Mouse (Mus musculus) midbrain, embryonic 10.5 days (tissue): ENCODE results near the gene Myom1. TPM values are rescaled to one million over a fixed set of nuclear protein-coding genes. Genes with fewer than 3 reads are reported as not detected.

Experiments
- DNase-seq: peaks from one replicate; pipeline ENCODE4 v3.0.0-alpha.2; 2017; ENCODE audit warnings: low spot score
- H3K27ac ChIP-seq: fragments of 300-500 bp; sonication (generic); replicated peaks from 2 replicates; pipeline ENCODE4 v1.5.1; 2016; ENCODE audit warnings: mild to moderate bottlenecking
- H3K27me3 ChIP-seq: fragments of 300-500 bp; sonication (generic); 2 replicates; pipeline ENCODE4 v1.6.1; 2016; ENCODE audit warnings: low read depth, mild to moderate bottlenecking; ENCODE audit not compliant: poor library complexity, severe bottlenecking
- H3K36me3 ChIP-seq: fragments of 300-500 bp; sonication (generic); 2 replicates; pipeline ENCODE4 v1.6.1; 2016; ENCODE audit warnings: mild to moderate bottlenecking, moderate library complexity
- H3K4me1 ChIP-seq: fragments of 300-500 bp; sonication (generic); 2 replicates; pipeline ENCODE4 v1.6.1; 2016
- H3K4me3 ChIP-seq: fragments of 300-500 bp; sonication (generic); 2 replicates; pipeline ENCODE4 v1.5.1; 2016; ENCODE audit warnings: mild to moderate bottlenecking, moderate library complexity
- H3K9me3 ChIP-seq: fragments of 300-500 bp; sonication (generic); replicated peaks from 2 replicates; pipeline ENCODE4 v1.6.1; 2016; ENCODE audit warnings: mild to moderate bottlenecking
- WGBS: fragments of 180-500 bp; shearing (Covaris S2); methylation state at CpG from one replicate; pipeline ENCODE4 v1.1.7; 2016; 5-methylcytosine and 5-hydroxymethylcytosine counted together
- polyA plus RNA-seq: library from polyadenylated mRNA; unstranded; fragments of >200 nt; fragmentation: Nextera tagmentation; extraction: Ambion mirVana; gene quantifications from 2 replicates; pipeline ENCODE4 v1.2.1, GENCODE M21; 2016

Myom1 gene
- polyA plus RNA-seq, 1 experiment from 2014 or later, result 1.7 TPM

DNA sequence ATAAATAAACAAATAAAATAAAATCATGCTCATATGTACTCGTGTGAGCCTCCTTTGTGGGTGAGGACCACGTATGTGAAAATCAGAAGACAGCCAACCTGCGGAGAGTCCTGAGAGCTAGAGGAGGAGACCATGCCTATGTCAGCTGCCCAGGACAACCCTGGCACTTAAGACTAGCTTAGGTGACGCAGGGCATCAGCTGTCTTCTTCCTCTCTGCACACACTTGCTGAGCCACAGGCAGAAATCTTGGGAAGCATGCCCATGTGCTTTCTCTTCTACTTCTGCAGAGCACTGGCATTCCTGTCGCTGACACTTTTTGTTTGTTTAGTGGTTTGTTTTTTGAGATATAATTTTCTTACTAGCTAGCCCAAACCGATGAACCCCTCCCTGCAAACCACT lies 6.9 kb upstream of the Myom1 start:
- no peak for DNase-seq
- Histone ChIP-seq H3K36me3 (peaks cover 59% of the 10 kb centered on the region), H3K4me3 (no peak overlapping the region), H3K27ac (no peak overlapping the region), H3K4me1 (peaks cover 21% of the 10 kb centered on the region), H3K9me3 (no peaks in the 10 kb centered on the region), H3K27me3 (no peaks in the 10 kb centered on the region)
- 95% methylated on average over 6 of the region's 6 CpGs for WGBS

DNA sequence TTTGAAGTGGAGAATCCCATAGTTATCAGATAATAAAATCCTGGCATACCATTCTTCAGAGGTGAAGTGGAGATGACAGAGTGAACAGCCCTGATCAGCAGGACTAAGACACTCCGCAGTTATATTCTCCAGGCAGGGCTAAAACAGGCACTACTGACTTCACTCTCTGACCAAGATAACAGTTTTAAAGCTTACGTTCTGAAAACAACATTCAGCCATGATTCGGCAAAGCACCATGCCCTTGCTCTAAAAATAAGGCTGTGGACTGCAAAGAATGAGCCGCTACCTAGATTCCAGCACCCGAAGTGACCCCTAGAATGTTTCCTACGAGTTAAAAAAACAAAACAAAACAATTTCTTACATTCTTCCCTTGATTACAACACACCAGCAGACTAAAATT lies 4.6 kb upstream of the Myom1 start:
- Histone ChIP-seq H3K4me3 (no peak overlapping the region), H3K9me3 (no peaks in the 10 kb centered on the region), H3K27me3 (no peaks in the 10 kb centered on the region), H3K27ac (no peak overlapping the region), H3K4me1 (peaks cover 21% of the 10 kb centered on the region), H3K36me3 (peaks cover 46% of the 10 kb centered on the region)
- 85% methylated on average over 6 of the region's 6 CpGs for WGBS
- no peak for DNase-seq

- 87% methylated on average over 9 of the region's 9 CpGs for WGBS
- Histone ChIP-seq H3K9me3 (no peaks in the 10 kb centered on the region), H3K27ac (no peak overlapping the region), H3K4me1 (peaks cover 28% of the 10 kb centered on the region), H3K4me3 (no peak overlapping the region), H3K36me3 (peaks cover 40% of the 10 kb centered on the region), H3K27me3 (no peaks in the 10 kb centered on the region)
- DNase-seq, result no peak
These were observed 3.9 kb upstream of the Myom1 start for GRCm38 (mm10) chr17:70998400-70998975.

GRCm38 (mm10) chr17:70999187-70999586 lies 3.2 kb upstream of the Myom1 start:
- Histone ChIP-seq H3K36me3 (peaks cover 33% of the 10 kb centered on the region), H3K9me3 (no peaks in the 10 kb centered on the region), H3K4me1 (peaks cover 30% of the 10 kb centered on the region), H3K27ac (no peak overlapping the region), H3K4me3 (no peak overlapping the region), H3K27me3 (no peaks in the 10 kb centered on the region)
- DNase-seq, result no peak
- 74% methylated on average over 5 of the region's 5 CpGs for WGBS

GRCm38 (mm10) chr17:71000255-71000654 lies 2.2 kb upstream of the Myom1 start:
- peaks cover 30% of the 10 kb centered on the region for H3K4me1 ChIP-seq
- H3K27ac ChIP-seq, result no peak overlapping the region
- H3K27me3 ChIP-seq, result no peaks in the 10 kb centered on the region
- peak overlapping the region; percentile 72 for H3K4me3 ChIP-seq
- WGBS, result 71% methylated on average over 2 of the region's 2 CpGs
- no peak for DNase-seq
- no peaks in the 10 kb centered on the region for H3K9me3 ChIP-seq
- peaks cover 22% of the 10 kb centered on the region for H3K36me3 ChIP-seq

DNA sequence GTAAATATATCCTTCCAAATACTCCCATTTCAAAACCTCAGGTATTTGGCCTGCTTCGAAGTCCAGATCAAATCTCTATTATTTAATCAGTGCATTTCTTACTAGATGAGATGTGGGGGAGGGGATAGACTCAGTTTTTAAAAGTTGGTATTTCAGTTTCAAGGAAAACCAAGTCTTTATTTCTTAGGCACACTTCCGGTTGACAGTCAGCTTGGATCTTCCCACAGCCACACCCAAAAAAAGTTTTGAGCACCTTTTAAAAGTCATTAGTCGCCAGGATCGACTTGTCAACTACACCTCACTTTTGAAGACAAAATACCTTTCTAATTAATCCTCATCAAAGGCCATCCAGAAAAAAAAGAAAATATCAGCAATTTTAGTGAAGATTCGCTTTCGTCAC lies 1.4 kb upstream of the Myom1 start:
- Histone ChIP-seq H3K4me1 (peaks cover 30% of the 10 kb centered on the region), H3K27ac (peak overlapping the region; percentile 99), H3K27me3 (no peaks in the 10 kb centered on the region), H3K9me3 (no peaks in the 10 kb centered on the region), H3K4me3 (peak overlapping the region; percentile 72), H3K36me3 (peaks cover 14% of the 10 kb centered on the region)
- no peak for DNase-seq
- 18% methylated on average over 6 of the region's 6 CpGs for WGBS

DNA sequence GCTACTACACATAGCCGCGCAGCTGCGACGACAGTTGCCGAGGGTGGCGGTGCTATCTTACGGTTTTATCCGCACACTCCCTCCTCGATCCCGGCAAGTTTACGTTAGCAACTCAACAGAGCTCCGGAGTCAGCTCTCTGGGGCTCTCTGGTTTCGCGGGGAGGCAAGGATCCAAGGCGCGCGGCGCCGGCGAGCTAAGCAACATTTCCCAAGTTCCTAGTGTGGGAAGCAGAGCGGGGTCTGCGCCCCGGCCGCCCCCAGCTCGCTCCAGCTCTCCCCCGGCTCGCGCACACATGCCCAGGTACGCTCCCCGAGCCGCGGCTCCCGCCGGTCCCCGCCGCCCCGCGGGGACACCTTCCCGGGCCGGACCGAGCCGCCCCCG lies 743 bp upstream of the Myom1 start:
- Histone ChIP-seq H3K27ac (peak overlapping the region; percentile 99), H3K4me3 (peak overlapping the region; percentile 72), H3K36me3 (peaks cover 8% of the 10 kb centered on the region; the same call in 1 of the 2 replicates), H3K9me3 (no peaks in the 10 kb centered on the region), H3K4me1 (peaks cover 30% of the 10 kb centered on the region), H3K27me3 (no peaks in the 10 kb centered on the region)
- WGBS, result under 1% methylated on average over 41 of the region's 43 CpGs
- no peak for DNase-seq

DNA sequence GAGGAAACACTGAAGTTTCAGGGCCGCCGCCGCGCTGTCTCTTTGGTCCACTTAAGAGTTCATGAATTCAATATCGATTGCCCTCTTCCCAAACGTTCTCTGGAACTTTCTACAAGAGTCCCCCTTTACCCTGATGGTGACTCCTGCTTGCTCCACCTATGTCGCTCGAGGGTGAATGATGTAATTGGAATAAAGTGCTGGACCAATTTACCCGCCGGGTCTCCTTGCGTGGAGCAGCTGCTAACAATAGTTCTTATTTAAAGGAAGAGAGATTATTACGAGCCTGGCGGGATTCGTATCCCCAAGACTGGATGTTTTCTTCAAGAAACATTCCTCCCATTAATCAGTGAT lies 286 bp downstream of the Myom1 start, which contains the start of gene Myl12a:
Myl12a (minus strand) TSS at position 135 of the 351 bp plus-strand sequence.
- H3K27ac ChIP-seq, result peak within 1 kb of the TSS; percentile 99
- peaks cover 30% of the 10 kb centered on the region for H3K4me1 ChIP-seq
- DNase-seq, result no peak
- 17% methylated on average over 14 of the region's 14 CpGs for WGBS
- no peaks in the 10 kb centered on the region for H3K27me3 ChIP-seq
- peak within 1 kb of the TSS; percentile 72 for H3K4me3 ChIP-seq
- no peaks in the 10 kb centered on the region for H3K9me3 ChIP-seq
- 0 out of 2 replicates have a peak, but pooled peaks cover 7% of the 10 kb centered on the region for H3K36me3 ChIP-seq

DNA sequence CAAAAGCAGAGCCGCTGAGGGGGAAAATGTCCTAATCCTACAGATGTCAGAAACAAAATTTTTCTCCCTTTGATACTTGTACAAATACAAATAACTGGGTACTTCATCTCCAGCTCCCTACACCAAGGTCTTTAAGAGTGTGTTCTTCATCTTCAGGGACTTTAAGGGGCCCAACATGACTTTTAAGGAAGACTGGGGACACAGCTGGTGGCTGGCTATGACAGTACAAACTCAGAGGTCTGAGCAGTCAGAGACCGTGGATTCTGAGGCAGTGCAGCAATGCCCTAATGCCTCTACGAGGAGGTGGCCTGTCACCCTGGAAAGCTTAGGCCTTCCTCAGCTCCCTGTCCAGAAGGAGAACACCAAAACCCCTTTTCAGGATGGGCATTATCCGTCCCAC lies 679 bp downstream of the Myom1 start:
- Histone ChIP-seq H3K27ac (peak overlapping the region; percentile 99), H3K9me3 (no peaks in the 10 kb centered on the region), H3K27me3 (no peaks in the 10 kb centered on the region), H3K36me3 (0 out of 2 replicates have a peak, but pooled peaks cover 7% of the 10 kb centered on the region), H3K4me1 (peaks cover 30% of the 10 kb centered on the region), H3K4me3 (peak overlapping the region; percentile 72)
- WGBS, result 73% methylated on average over 4 of the region's 4 CpGs
- no peak for DNase-seq

DNA sequence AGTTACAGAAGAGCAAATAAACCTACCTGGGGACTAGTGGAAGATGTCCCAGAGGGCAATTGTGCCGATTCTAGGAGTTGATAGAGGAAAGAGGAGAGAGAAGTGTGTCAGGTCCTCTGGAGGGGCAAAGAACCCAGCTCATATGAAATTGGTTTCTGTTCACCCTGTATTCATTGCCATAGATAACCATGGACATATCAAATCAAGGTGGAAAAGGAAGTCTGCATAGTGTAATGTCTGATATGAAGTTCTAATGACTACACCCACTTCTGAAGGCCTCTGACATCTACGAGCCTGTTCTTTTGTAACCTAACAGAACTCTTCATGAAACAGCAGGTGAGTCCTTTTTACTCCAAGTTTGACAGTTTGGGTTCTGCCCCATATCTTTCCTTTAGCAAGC lies 1.3 kb downstream of the Myom1 start:
- no peak for DNase-seq
- H3K36me3 ChIP-seq, result 0 out of 2 replicates have a peak, but pooled peaks cover 7% of the 10 kb centered on the region
- no peaks in the 10 kb centered on the region for H3K9me3 ChIP-seq
- H3K4me1 ChIP-seq, result peaks cover 26% of the 10 kb centered on the region
- no peak overlapping the region for H3K4me3 ChIP-seq
- no peaks in the 10 kb centered on the region for H3K27me3 ChIP-seq
- H3K27ac ChIP-seq, result peak overlapping the region; percentile 99; the same call in 1 of the 2 replicates
- 96% methylated on average over 2 of the region's 2 CpGs for WGBS

GRCm38 (mm10) chr17:71004186-71004960 lies 1.9 kb downstream of the Myom1 start:
- 90% methylated on average over 10 of the region's 10 CpGs for WGBS
- Histone ChIP-seq H3K27ac (no peak overlapping the region), H3K4me1 (peaks cover 26% of the 10 kb centered on the region), H3K27me3 (no peaks in the 10 kb centered on the region), H3K9me3 (no peaks in the 10 kb centered on the region), H3K4me3 (no peak overlapping the region), H3K36me3 (0 out of 2 replicates have a peak, but pooled peaks cover 4% of the 10 kb centered on the region)
- no peak for DNase-seq

GRCm38 (mm10) chr17:71006976-71007375 lies 4.5 kb downstream of the Myom1 start:
- WGBS, result 86% methylated on average over 5 of the region's 5 CpGs

DNA sequence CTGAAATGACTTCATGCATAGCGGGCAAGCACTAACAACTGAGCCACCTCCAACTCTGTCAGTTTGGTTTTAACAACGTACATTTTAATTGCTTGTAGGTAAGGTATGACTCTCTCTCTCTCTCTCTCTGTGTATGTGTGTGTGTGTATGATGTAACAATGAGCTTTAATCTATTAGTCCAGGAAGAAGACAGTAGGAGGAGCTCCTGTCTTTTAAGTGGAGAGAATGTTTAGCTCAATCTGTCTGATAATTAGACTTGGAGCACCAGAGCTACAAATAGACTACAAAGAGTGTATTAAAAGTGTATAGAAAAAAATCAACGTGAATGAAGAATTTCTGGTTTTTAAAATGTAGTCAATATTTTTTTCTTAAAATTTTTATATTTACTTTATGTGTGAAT lies 6.2 kb downstream of the Myom1 start:
- DNase-seq, result no peak
- H3K4me1 ChIP-seq, result peaks cover under 1% of the 10 kb centered on the region
- H3K27me3 ChIP-seq, result no peaks in the 10 kb centered on the region
- 87% methylated on average over 3 of the region's 3 CpGs for WGBS
- no peak overlapping the region for H3K27ac ChIP-seq
- H3K36me3 ChIP-seq, result no peaks in the 10 kb centered on the region
- H3K9me3 ChIP-seq, result no peaks in the 10 kb centered on the region
- no peak overlapping the region for H3K4me3 ChIP-seq

More at GRCm38 (mm10) chr17:71006976-71007375, 4.5 kb downstream of the Myom1 start:
- peaks cover 12% of the 10 kb centered on the region for H3K4me1 ChIP-seq
- no peaks in the 10 kb centered on the region for H3K36me3 ChIP-seq
- no peak for DNase-seq
- no peak overlapping the region for H3K4me3 ChIP-seq
- no peaks in the 10 kb centered on the region for H3K9me3 ChIP-seq
- H3K27me3 ChIP-seq, result no peaks in the 10 kb centered on the region
- H3K27ac ChIP-seq, result no peak overlapping the region
